Mouse (Mus musculus): ENCODE measurements around the gene Triobp. TPM values are rescaled to one million over a fixed set of nuclear protein-coding genes. Genes with fewer than 3 reads are reported as not detected.

Triobp gene
- polyA plus RNA-seq, 1 experiment from 2014 or later: 46.7 TPM

DNA sequence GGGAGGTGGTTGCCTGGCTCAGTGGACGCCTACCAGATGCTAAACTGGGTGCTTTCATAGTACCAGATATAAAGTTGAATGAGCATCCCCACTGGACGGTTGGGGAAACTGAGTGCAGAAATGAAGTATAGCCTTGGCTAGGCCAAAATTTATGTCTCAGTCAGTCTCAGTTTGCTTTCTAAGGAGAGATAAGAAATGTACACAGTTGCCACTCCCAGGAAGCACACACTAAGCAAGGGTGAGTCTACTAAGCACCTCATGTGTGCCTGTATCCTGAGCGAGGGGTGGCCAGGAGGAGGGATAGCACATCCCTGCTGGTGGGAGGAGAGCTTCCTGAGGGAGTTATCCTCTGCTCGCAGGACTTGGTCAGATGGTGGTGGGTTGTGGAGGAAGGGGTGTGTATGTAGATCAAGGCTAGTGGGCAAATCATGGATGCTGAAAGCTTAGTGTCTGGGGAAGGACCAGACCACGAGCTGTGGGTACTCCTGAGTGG lies 36.8 kb downstream of the Triobp start:
- DNase-seq (ENCODE audit: low spot score): no peak
- Histone ChIP-seq H3K4me1 (replicated peaks; ENCODE audit: control insufficient read depth, insufficient read depth, low read length) (peaks cover 34% of the 10 kb centered on the region), H3K27me3 (replicated peaks; ENCODE audit: control insufficient read depth, insufficient read depth, low read length) (no peaks in the 10 kb centered on the region), H3K4me2 (peak overlapping the region; percentile 88), H3K4me3 (ENCODE audit: low read depth, low read length) (peak overlapping the region; percentile 92), H3K9me3 (ENCODE audit: control insufficient read depth, low read length) (no peaks in the 10 kb centered on the region), H3K27ac (ENCODE audit: low read depth, low read length) (peak overlapping the region; percentile 99), H3K36me3 (ENCODE audit: control insufficient read depth, insufficient read depth, low read length) (peaks cover 7% of the 10 kb centered on the region; the same call in 1 of the 2 replicates), H3K9ac (ENCODE audit: low read depth, low read length) (peak overlapping the region; percentile 17; the same call in 1 of the 2 replicates)
- WGBS: 24% methylated on average over 5 of the region's 5 CpGs
- no peak for ATAC-seq (replicated peaks; ENCODE audit: low FRiP score)

DNA sequence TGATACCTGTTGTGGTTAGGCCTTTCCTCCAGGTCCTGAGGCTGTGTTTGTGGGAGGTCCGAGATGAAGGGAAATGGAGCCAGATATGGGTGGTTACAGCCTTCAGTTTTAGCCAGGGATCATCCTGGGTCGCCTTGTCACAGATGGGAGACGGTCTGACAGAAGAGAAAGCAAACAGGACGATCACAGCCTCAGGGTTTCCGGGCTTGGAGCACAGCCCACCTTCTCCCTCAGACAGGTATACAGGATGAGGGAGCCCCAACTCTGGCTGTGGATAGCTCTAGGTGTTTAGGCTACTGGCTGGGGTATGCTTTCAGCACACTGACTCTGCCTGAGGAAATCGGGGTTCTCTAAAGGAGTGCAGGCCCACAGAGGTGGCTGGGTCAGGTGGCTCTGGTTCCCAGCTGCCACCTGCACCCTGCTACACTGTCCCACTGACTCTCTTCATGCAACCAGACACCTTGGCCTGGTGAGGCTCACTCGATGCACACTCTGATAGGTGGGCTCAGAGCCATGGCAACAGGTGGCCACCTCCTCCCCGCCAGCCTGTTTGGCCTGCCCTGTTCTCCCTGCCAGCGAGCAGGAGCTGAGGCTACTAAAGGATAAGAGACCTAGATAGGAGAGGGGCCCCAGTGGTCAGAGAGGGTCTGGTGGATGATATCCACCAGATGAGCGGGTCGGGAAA lies 39.2 kb downstream of the Triobp start:
- no peak for DNase-seq (ENCODE audit: low spot score)
- no peak overlapping the region for H3K9ac ChIP-seq (ENCODE audit: low read depth, low read length)
- ATAC-seq (replicated peaks; ENCODE audit: low FRiP score): no peak

DNA sequence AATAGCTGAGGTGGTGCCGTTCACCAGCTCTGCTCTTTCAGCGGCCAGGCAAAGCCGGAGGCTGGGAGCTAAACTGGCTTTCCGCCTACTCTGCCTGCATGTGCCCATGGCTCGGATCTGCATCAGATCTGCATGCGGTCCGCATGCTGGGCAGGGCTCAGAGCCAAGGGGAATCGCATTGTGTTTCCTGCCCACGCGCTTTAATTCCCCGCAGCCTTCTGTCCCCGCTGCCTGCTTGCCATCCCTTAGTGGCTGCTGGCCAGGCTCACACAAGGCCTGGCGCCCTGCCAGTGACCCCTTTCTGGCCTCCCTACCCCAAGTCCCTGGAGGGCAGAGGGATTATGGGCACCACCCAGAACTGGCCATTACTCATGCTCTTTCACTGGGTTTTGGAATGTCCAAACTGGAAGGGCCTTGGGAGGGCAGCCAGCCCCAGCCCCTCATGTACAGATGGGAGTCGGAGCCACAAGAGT lies 41.0 kb downstream of the Triobp start:
- no peak overlapping the region for H3K27ac ChIP-seq (ENCODE audit: low read depth, low read length)
- H3K4me1 ChIP-seq (replicated peaks; ENCODE audit: control insufficient read depth, insufficient read depth, low read length): peaks cover 27% of the 10 kb centered on the region
- no peak overlapping the region for H3K9ac ChIP-seq (ENCODE audit: low read depth, low read length)
- H3K36me3 ChIP-seq (ENCODE audit: control insufficient read depth, insufficient read depth, low read length): peaks cover 41% of the 10 kb centered on the region
- no peak for ATAC-seq (replicated peaks; ENCODE audit: low FRiP score)
- no peak overlapping the region for H3K4me3 ChIP-seq (ENCODE audit: low read depth, low read length)
- 92% methylated on average over 14 of the region's 14 CpGs for WGBS
- no peaks in the 10 kb centered on the region for H3K9me3 ChIP-seq (ENCODE audit: control insufficient read depth, low read length)
- H3K4me2 ChIP-seq: no peak overlapping the region
- H3K27me3 ChIP-seq (replicated peaks; ENCODE audit: control insufficient read depth, insufficient read depth, low read length): no peaks in the 10 kb centered on the region
- DNase-seq (ENCODE audit: low spot score): no peak

More for the DNA sequence above, 39.2 kb downstream of the Triobp start:
- Histone ChIP-seq H3K36me3 (ENCODE audit: control insufficient read depth, insufficient read depth, low read length) (peaks cover 26% of the 10 kb centered on the region), H3K9me3 (ENCODE audit: control insufficient read depth, low read length) (no peaks in the 10 kb centered on the region), H3K27me3 (replicated peaks; ENCODE audit: control insufficient read depth, insufficient read depth, low read length) (no peaks in the 10 kb centered on the region), H3K4me2 (no peak overlapping the region), H3K4me3 (ENCODE audit: low read depth, low read length) (no peak overlapping the region), H3K4me1 (replicated peaks; ENCODE audit: control insufficient read depth, insufficient read depth, low read length) (peaks cover 31% of the 10 kb centered on the region), H3K27ac (ENCODE audit: low read depth, low read length) (no peak overlapping the region)
- WGBS: 62% methylated on average over 11 of the region's 11 CpGs

DNA sequence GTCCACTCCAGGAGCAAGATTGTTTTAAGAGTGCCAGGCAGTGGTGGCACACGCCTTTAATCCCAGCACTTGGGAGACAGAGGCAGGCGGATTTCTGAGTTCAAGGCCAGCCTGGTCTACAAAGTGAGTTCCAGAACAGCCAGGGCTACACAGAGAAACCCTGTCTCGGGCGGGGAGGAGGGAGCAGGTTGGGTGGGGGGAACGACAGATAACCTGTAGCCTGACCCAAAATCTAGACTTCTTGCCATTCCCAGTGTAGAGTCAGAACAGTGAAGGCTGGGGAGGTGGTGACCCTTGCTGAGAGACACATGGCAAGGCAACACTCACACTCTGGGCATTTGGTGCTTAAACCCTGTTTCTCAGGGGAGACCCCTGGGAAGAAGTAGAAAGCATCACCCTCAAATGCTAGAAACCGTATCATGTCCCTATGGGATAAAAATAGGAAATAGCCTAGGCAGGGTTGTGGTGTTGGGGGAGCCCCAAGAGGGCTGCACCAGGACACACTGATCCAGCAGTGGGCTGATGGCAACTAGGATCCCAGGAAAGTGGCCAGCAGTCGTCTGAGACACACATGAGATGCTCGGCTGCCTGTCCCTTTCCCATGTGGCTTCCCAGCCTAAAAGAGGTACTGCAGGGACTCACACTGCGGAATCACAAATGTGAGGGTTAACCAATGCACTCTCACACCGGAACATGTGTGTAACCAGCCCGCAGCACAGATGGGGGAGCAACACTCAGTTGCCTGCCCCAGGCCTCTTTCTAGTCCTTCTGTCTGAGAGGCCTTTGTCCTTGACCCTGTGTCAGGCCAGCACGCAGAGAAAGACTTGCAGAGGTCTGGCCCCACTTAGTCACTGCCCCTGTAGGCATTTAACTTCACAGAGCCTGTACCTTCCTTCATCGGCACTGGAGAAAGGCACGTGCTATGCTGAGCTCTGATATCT lies 41.9 kb downstream of the Triobp start:
- peaks cover 50% of the 10 kb centered on the region for H3K36me3 ChIP-seq (ENCODE audit: control insufficient read depth, insufficient read depth, low read length)
- no peak overlapping the region for H3K27ac ChIP-seq (ENCODE audit: low read depth, low read length)
- H3K4me3 ChIP-seq (ENCODE audit: low read depth, low read length): no peak overlapping the region
- no peak overlapping the region for H3K4me2 ChIP-seq
- H3K9me3 ChIP-seq (ENCODE audit: control insufficient read depth, low read length): no peaks in the 10 kb centered on the region
- H3K4me1 ChIP-seq (replicated peaks; ENCODE audit: control insufficient read depth, insufficient read depth, low read length): peaks cover 18% of the 10 kb centered on the region
- no peak for DNase-seq (ENCODE audit: low spot score)
- WGBS: 88% methylated on average over 14 of the region's 14 CpGs
- no peaks in the 10 kb centered on the region for H3K27me3 ChIP-seq (replicated peaks; ENCODE audit: control insufficient read depth, insufficient read depth, low read length)
- ATAC-seq (replicated peaks; ENCODE audit: low FRiP score): no peak
- H3K9ac ChIP-seq (ENCODE audit: low read depth, low read length): no peak overlapping the region

DNA sequence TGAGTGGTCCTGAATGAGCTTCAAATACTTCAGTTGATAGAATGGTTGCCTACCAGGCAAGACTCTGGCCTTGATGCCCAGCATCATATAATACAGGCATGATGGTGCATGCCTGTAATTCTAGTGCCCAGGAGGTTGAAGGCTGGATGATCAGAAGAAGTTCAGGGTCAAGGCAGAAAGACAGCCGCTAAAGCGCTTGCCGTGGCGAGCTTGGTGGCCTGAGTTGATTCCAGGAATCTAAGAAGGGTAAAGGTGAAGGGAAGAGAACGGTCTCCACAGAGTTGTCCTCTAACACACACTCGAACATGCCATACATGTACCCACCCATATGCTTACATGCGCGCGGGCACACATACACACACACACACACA lies 42.6 kb downstream of the Triobp start:
- ATAC-seq (replicated peaks; ENCODE audit: low FRiP score) (no peak), DNase-seq (ENCODE audit: low spot score) (no peak)
- no peak overlapping the region for H3K4me2 ChIP-seq
- WGBS: 94% methylated on average over 9 of the region's 9 CpGs
- H3K4me3 ChIP-seq (ENCODE audit: low read depth, low read length): no peak overlapping the region
- H3K9ac ChIP-seq (ENCODE audit: low read depth, low read length): no peak overlapping the region
- no peaks in the 10 kb centered on the region for H3K9me3 ChIP-seq (ENCODE audit: control insufficient read depth, low read length)
- no peaks in the 10 kb centered on the region for H3K27me3 ChIP-seq (replicated peaks; ENCODE audit: control insufficient read depth, insufficient read depth, low read length)
- H3K4me1 ChIP-seq (replicated peaks; ENCODE audit: control insufficient read depth, insufficient read depth, low read length): peaks cover 12% of the 10 kb centered on the region
- peaks cover 50% of the 10 kb centered on the region for H3K36me3 ChIP-seq (ENCODE audit: control insufficient read depth, insufficient read depth, low read length)
- no peak overlapping the region for H3K27ac ChIP-seq (ENCODE audit: low read depth, low read length)

DNA sequence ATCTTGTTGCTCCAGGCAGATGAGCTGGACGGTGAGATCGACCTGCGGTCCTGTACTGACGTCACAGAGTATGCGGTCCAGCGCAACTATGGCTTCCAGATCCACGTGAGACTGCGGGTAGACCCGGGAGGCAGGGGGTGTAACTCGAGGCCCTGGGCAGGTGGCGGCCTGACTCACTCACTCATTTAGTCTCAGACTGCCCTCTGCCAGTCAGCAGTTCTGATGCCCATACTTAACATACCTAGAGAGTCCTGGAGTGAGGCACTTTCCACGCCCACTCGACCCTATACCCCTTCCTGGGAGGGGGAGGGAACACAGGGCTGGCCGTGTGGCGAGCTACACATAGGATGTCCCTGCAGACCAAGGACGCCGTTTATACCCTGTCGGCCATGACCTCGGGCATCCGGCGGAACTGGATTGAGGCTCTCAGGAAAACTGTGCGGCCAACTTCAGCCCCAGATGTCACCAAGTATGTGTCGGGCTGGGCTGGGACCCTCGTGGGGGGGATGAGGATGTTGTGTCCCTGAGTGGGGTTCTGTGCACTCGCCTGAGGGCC lies 43.5 kb downstream of the Triobp start:
- WGBS: 95% methylated on average over 25 of the region's 25 CpGs
- no peak overlapping the region for H3K9ac ChIP-seq (ENCODE audit: low read depth, low read length)
- peaks cover 50% of the 10 kb centered on the region for H3K36me3 ChIP-seq (ENCODE audit: control insufficient read depth, insufficient read depth, low read length)
- DNase-seq (ENCODE audit: low spot score): no peak
- no peak overlapping the region for H3K27ac ChIP-seq (ENCODE audit: low read depth, low read length)
- H3K27me3 ChIP-seq (replicated peaks; ENCODE audit: control insufficient read depth, insufficient read depth, low read length): no peaks in the 10 kb centered on the region
- no peak overlapping the region for H3K4me3 ChIP-seq (ENCODE audit: low read depth, low read length)
- H3K9me3 ChIP-seq (ENCODE audit: control insufficient read depth, low read length): no peaks in the 10 kb centered on the region
- ATAC-seq (replicated peaks; ENCODE audit: low FRiP score): no peak
- no peak overlapping the region for H3K4me2 ChIP-seq
- H3K4me1 ChIP-seq (replicated peaks; ENCODE audit: control insufficient read depth, insufficient read depth, low read length): peaks cover 15% of the 10 kb centered on the region

DNA sequence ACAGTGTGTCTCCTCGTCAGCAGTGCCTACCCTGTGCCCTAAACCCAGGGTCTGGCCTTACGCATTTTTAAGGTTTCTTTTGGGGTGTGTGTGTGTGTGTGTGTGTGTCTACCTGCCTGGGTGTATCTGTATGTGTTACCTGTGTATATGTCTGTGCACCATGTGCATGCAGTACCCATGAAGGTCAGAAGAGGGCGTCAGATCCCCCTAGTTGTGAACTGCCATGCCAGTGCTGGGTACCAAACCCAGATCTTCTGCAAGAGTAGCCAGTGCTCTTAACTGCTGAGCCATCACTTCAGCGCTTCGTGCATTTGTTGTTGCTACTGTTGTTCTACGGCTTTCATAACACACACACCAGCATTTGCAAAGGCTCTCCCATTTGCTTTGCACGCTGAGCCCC lies 44.7 kb downstream of the Triobp start:
- Histone ChIP-seq H3K4me2 (no peak overlapping the region), H3K27ac (ENCODE audit: low read depth, low read length) (no peak overlapping the region), H3K4me3 (ENCODE audit: low read depth, low read length) (no peak overlapping the region), H3K9ac (ENCODE audit: low read depth, low read length) (no peak overlapping the region), H3K4me1 (replicated peaks; ENCODE audit: control insufficient read depth, insufficient read depth, low read length) (peaks cover 12% of the 10 kb centered on the region), H3K9me3 (ENCODE audit: control insufficient read depth, low read length) (no peaks in the 10 kb centered on the region), H3K27me3 (replicated peaks; ENCODE audit: control insufficient read depth, insufficient read depth, low read length) (no peaks in the 10 kb centered on the region), H3K36me3 (ENCODE audit: control insufficient read depth, insufficient read depth, low read length) (peaks cover 56% of the 10 kb centered on the region)
- no peak for ATAC-seq (replicated peaks; ENCODE audit: low FRiP score)
- no peak for DNase-seq (ENCODE audit: low spot score)
- 84% methylated on average over 7 of the region's 7 CpGs for WGBS

DNA sequence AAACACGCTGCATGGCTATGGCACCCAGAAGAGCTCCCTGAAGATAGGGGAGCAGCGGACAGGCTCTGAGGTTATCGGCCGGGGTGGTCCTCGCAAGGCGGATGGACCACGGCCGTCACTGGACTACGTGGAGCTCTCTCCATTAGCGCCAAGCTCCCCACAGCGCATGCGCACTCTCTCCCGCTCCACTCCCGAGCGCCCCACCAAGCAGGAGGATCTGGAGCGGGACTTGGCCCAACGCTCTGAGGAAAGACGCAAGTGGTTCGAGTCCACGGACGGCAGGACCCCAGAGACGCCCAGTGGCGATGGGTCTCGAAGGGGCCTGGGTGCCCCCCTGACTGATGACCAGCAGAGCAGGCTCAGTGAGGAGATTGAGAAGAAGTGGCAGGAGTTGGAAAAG lies 45.4 kb downstream of the Triobp start:
- no peaks in the 10 kb centered on the region for H3K9me3 ChIP-seq (ENCODE audit: control insufficient read depth, low read length)
- peaks cover 56% of the 10 kb centered on the region for H3K36me3 ChIP-seq (ENCODE audit: control insufficient read depth, insufficient read depth, low read length)
- DNase-seq (ENCODE audit: low spot score): no peak
- no peak for ATAC-seq (replicated peaks; ENCODE audit: low FRiP score)
- no peak overlapping the region for H3K9ac ChIP-seq (ENCODE audit: low read depth, low read length)
- no peak overlapping the region for H3K4me3 ChIP-seq (ENCODE audit: low read depth, low read length)
- 95% methylated on average over 24 of the region's 24 CpGs for WGBS
- no peak overlapping the region for H3K27ac ChIP-seq (ENCODE audit: low read depth, low read length)
- peaks cover 12% of the 10 kb centered on the region for H3K4me1 ChIP-seq (replicated peaks; ENCODE audit: control insufficient read depth, insufficient read depth, low read length)
- no peak overlapping the region for H3K4me2 ChIP-seq
- H3K27me3 ChIP-seq (replicated peaks; ENCODE audit: control insufficient read depth, insufficient read depth, low read length): no peaks in the 10 kb centered on the region

All from liver, embryonic 11.5 days (tissue).